Mouse (Mus musculus): ENCODE measurements at regions not wholly inside any gene's neighbourhood (a gene's known extent, or its start where the extent isn't known, plus 50 kb on each side); places are given as distances from the start of the nearest gene placed in this dataset.
A peak's percentile ranks its signal among the peaks of the same experiment; 100 is the strongest.

DNA sequence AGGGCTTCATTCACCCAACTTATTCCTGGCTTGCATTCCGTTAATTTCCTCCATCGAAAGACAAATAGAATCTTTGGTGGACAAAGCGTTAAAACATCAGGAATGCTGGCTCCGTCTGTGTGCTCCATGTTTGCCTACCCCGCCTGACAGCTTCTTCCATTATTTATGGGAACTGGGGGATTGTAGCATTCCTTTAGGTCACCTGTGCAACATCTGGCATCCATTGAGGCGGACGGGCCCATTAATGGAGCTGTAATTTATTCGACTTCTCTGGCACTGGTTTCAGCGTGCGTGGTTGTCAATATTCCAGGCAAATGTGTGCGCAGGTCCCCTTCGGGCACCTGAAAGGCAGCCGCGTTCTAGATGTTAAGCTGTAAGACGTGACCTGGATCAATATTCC, 196.9 kb downstream of the Thbs2 start:
- no peak for TF ChIP-seq CTCF (IDR thresholded peaks at IDR 0.05; ENCODE audit: low read depth)
- no peaks in the 10 kb centered on the region for H3K4me1 ChIP-seq (ENCODE audit: insufficient read depth)
- ATAC-seq (no peak), DNase-seq (no peak)
- H3K27ac ChIP-seq (ENCODE audit: low read depth, low read length) = no peak overlapping the region
- no peaks in the 10 kb centered on the region for H3K9me3 ChIP-seq (ENCODE audit: low read length)
- no peak overlapping the region for H3K4me3 ChIP-seq (ENCODE audit: low read depth, low read length)
- no peaks in the 10 kb centered on the region for H3K27me3 ChIP-seq (ENCODE audit: insufficient read depth, low read length)
- H3K36me3 ChIP-seq (ENCODE audit: insufficient read depth) = no peaks in the 10 kb centered on the region
- H3K4me2 ChIP-seq (ENCODE audit: low read depth) = no peak overlapping the region
- H3K9ac ChIP-seq = no peak overlapping the region
- 85% methylated on average over 15 of the region's 15 CpGs for WGBS

DNA sequence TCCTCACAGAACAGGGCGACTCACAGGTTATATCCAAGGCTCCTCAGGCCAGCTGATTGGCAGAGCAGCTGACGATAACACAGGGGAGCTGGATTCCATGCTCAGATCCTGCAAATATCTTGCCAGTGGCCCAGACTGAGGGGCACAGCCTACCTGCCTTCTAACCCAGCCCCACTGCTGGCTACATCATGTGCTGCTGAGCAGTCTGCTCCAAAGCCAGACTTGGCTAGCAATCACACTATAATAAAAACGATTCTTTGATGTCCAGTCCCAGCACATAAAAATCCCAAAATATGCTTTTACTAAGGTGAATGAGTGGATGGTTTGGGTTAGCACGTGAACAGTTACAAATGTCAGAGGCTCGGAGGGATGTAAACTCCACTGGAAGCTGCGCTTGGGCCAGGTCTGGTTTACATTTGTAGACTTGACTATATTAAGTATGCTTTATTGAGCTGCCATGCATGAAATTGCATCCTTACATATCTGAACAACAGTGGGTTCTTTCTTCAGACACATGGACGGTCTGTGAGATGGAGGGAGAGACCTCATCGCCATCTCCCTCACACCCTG, 200.2 kb downstream of the Thbs2 start:
- Histone ChIP-seq H3K4me2 (ENCODE audit: low read depth) (no peak overlapping the region), H3K27ac (ENCODE audit: low read depth, low read length) (no peak overlapping the region), H3K36me3 (ENCODE audit: insufficient read depth) (no peaks in the 10 kb centered on the region), H3K27me3 (ENCODE audit: insufficient read depth, low read length) (no peaks in the 10 kb centered on the region), H3K4me3 (ENCODE audit: low read depth, low read length) (no peak overlapping the region), H3K4me1 (ENCODE audit: insufficient read depth) (no peaks in the 10 kb centered on the region), H3K9me3 (ENCODE audit: low read length) (no peaks in the 10 kb centered on the region), H3K9ac (no peak overlapping the region)
- DNase-seq (no peak), ATAC-seq (no peak)
- 81% methylated on average over 8 of the region's 8 CpGs for WGBS
- TF ChIP-seq CTCF (IDR thresholded peaks at IDR 0.05; ENCODE audit: low read depth) = no peak

DNA sequence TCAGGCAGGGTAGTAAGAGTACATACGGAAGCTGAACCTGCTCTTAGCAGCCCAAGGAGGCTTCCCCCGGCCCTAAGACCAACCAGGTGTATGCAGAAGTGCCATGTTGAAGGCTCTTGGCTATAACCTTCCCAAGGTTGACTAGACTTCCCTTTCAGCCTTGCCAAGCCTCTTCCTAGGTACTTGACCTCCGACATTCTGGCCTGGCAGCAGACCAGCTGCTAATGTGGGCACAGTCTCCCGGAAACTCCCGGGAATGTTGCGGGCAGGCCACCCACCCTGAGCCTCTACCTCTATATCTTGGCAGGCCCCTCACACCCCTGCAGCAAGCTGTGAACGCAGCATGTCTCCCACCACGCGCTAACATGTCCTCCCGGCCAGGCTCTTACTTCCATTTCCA, 201.1 kb downstream of the Thbs2 start:
- Histone ChIP-seq H3K27me3 (ENCODE audit: insufficient read depth, low read length) (no peaks in the 10 kb centered on the region), H3K4me3 (ENCODE audit: low read depth, low read length) (no peak overlapping the region), H3K27ac (ENCODE audit: low read depth, low read length) (no peak overlapping the region), H3K4me1 (ENCODE audit: insufficient read depth) (no peaks in the 10 kb centered on the region), H3K9ac (no peak overlapping the region), H3K4me2 (ENCODE audit: low read depth) (no peak overlapping the region), H3K9me3 (ENCODE audit: low read length) (no peaks in the 10 kb centered on the region), H3K36me3 (ENCODE audit: insufficient read depth) (no peaks in the 10 kb centered on the region)
- WGBS = 89% methylated on average over 10 of the region's 10 CpGs
- DNase-seq (no peak), ATAC-seq (no peak)
- no peak for TF ChIP-seq CTCF (IDR thresholded peaks at IDR 0.05; ENCODE audit: low read depth)

DNA sequence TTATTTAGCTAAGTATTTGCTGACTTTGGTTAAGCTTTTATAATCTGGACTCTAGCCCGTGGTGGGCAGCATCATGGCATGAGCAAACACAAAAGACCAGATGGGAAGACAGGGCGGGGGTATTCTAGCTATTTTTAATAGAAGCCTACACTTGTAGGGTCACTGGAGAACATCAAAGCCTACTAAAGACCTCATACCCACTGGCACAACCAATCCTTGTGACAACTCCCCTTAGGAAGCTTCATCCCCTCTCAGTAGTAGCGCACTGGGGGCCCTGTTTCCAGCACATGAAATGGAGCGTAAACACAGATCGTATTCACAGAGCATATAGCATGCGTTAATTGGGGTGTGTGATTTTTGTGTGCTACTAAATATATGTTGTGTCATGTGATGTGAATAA, 202.4 kb downstream of the Smoc2 start:
- WGBS = 53% methylated on average over 6 of the region's 6 CpGs
- Histone ChIP-seq H3K4me1 (ENCODE audit: insufficient read depth) (no peaks in the 10 kb centered on the region), H3K9me3 (ENCODE audit: low read length) (no peaks in the 10 kb centered on the region), H3K36me3 (ENCODE audit: insufficient read depth) (no peaks in the 10 kb centered on the region), H3K4me2 (ENCODE audit: low read depth) (no peak overlapping the region), H3K27me3 (ENCODE audit: insufficient read depth, low read length) (no peaks in the 10 kb centered on the region), H3K4me3 (ENCODE audit: low read depth, low read length) (no peak overlapping the region), H3K9ac (no peak overlapping the region), H3K27ac (ENCODE audit: low read depth, low read length) (no peak overlapping the region)
- no peak for DNase-seq
- TF ChIP-seq CTCF (IDR thresholded peaks at IDR 0.05; ENCODE audit: low read depth) = no peak
- ATAC-seq = no peak

DNA sequence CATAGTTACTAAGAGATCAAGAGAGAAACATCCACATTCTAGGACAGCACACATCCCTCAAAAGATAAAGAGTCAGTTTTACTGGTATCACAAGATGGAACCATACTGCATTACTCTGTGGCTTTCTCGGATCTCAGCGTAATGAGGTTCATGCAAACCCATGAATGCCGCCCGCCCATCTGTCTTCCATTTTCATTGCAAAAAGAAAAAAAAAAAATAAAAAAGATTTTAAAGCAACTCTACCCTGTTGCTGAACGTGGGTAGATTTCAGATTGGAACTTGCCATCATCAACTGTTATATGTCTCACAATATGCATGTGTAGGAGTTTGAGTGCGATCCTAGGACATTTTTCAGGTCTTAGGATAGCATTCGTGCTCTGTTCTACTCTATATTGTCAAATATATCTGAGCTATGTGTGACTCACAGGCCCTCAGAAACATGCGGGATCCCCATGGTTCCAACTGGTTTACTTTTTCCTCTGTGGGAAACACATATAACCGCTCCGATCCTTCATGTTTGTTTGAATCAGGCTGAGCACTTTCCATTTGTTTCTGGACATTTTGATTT, 199.7 kb downstream of the Smoc2 start:
- no peaks in the 10 kb centered on the region for H3K9me3 ChIP-seq (ENCODE audit: low read length)
- no peak overlapping the region for H3K4me2 ChIP-seq (ENCODE audit: low read depth)
- H3K4me3 ChIP-seq (ENCODE audit: low read depth, low read length) = no peak overlapping the region
- no peaks in the 10 kb centered on the region for H3K27me3 ChIP-seq (ENCODE audit: insufficient read depth, low read length)
- no peak overlapping the region for H3K27ac ChIP-seq (ENCODE audit: low read depth, low read length)
- no peaks in the 10 kb centered on the region for H3K36me3 ChIP-seq (ENCODE audit: insufficient read depth)
- no peaks in the 10 kb centered on the region for H3K4me1 ChIP-seq (ENCODE audit: insufficient read depth)
- 89% methylated on average over 10 of the region's 10 CpGs for WGBS
- no peak for TF ChIP-seq CTCF (IDR thresholded peaks at IDR 0.05; ENCODE audit: low read depth)
- peak; percentile 53 for ATAC-seq
- peak; percentile 6 for DNase-seq
- H3K9ac ChIP-seq = no peak overlapping the region

DNA sequence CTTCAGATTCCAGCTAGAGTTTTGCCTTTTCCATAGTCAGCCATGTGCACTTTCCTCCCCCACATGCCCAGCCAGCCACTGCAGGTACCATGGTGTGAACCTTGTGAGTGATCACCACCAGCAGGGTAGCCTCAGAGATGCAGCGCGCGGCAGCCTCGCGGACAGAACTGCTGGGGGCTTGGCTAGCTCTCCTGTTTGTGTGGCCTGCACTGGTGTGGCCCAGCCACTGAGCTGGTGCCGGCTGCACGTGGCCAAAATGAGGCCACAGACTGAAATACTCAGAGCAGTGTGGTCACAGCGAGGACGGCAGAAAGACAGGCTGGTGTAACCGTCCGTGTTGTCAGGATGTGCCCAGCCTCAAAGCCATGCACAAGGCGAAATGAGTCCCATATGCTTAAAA, 197.4 kb downstream of the Smoc2 start:
- TF ChIP-seq CTCF (IDR thresholded peaks at IDR 0.05; ENCODE audit: low read depth) = no peak
- Histone ChIP-seq H3K9ac (no peak overlapping the region), H3K4me1 (ENCODE audit: insufficient read depth) (no peaks in the 10 kb centered on the region), H3K9me3 (ENCODE audit: low read length) (no peaks in the 10 kb centered on the region), H3K36me3 (ENCODE audit: insufficient read depth) (no peaks in the 10 kb centered on the region), H3K27me3 (ENCODE audit: insufficient read depth, low read length) (no peaks in the 10 kb centered on the region), H3K4me2 (ENCODE audit: low read depth) (no peak overlapping the region), H3K27ac (ENCODE audit: low read depth, low read length) (no peak overlapping the region), H3K4me3 (ENCODE audit: low read depth, low read length) (no peak overlapping the region)
- no peak for ATAC-seq
- WGBS = 85% methylated on average over 12 of the region's 12 CpGs
- no peak for DNase-seq

DNA sequence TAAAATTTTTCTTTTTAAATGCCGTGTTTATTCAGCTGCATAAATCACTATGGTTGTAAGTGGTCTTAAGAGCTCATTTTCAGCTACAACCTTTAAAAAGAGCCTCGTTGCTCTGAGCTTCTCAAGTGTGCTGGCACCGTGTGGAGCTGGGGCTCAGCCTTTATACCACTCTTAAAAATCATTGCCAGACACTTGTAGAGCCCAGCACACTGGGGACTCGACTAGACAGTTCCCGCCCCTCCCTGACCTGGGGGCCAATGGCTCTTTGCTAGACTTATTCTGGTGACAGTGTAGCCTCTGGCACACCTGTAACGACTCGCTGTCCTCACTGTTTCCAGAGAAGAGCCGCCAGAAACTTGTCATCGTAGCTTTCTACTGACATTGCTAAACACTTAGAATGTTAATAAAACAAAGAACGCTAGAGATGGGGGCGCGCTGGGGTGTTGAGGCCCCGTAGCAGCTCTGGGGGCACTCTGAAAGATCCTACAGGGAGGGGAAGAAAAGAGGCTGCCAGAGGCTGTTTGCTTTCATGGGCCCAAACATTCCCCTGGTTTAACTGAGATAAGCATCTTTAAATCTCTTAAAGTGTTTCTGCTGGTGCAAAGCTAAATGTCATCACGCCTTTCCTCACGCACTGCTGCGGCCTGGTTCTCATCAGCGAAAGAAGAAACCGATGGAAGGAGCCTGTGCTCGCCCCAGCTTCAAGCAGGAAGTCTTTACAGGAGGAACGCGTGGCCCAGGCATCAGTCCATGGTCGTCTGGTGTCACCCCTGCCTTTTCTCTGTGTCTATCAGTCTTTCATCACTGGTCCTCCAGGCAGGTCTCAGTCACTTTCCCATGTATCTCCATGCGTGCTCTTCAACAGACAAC, 196.7 kb downstream of the Smoc2 start:
- Histone ChIP-seq H3K27ac (ENCODE audit: low read depth, low read length) (no peak overlapping the region), H3K9ac (no peak overlapping the region), H3K27me3 (ENCODE audit: insufficient read depth, low read length) (no peaks in the 10 kb centered on the region), H3K4me1 (ENCODE audit: insufficient read depth) (no peaks in the 10 kb centered on the region), H3K9me3 (ENCODE audit: low read length) (no peaks in the 10 kb centered on the region), H3K4me2 (ENCODE audit: low read depth) (no peak overlapping the region), H3K4me3 (ENCODE audit: low read depth, low read length) (no peak overlapping the region), H3K36me3 (ENCODE audit: insufficient read depth) (no peaks in the 10 kb centered on the region)
- DNase-seq (no peak), ATAC-seq (no peak)
- 66% methylated on average over 23 of the region's 23 CpGs for WGBS
- TF ChIP-seq CTCF (IDR thresholded peaks at IDR 0.05; ENCODE audit: low read depth) = no peak
